Mouse (Mus musculus) thymus, adult 2 months (tissue): ENCODE results near the gene Cds2.
"Not testable (repeated sequence)": the region's sequence is repeated elsewhere in the genome, so short reads cannot be mapped to it uniquely, and the experiment has no call there.

Experiments
- CTCF ChIP-seq: fragments of 200-500 bp; IDR thresholded peaks from 2 replicates; pipeline ENCODE4 v1.5.1; 2012; ENCODE audit warnings: mild to moderate bottlenecking, control low read depth, low read length, moderate library complexity, borderline replicate concordance; ENCODE audit not compliant: control insufficient read depth, poor library complexity, insufficient read depth; ENCODE audit errors: extremely low read depth
- POLR2A ChIP-seq: fragments of 200-500 bp; IDR thresholded peaks from 2 replicates; pipeline ENCODE4 v1.6.1; 2012; ENCODE audit warnings: mild to moderate bottlenecking, low read length, control low read depth, moderate library complexity; ENCODE audit not compliant: control insufficient read depth, poor library complexity, insufficient read depth; ENCODE audit errors: extremely low read depth

DNA sequence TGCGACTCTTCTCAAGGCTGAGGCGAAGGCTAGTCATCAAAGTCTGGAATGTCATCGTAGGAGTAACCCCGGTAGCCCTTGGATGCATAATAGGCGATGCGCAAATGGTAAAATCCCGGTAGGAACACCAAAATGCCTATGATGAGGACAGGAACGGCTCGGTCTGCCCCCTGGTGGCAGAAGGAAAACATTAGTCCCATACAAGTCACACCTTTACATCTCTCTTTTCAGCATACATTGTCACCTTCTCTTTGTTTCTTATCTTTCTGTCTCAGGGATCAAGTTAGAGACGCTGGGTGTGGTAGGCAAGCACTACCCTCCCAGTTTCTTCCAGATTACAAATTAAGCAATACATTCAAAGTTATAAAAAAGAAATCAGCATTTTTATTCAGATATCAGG, 22.5 kb upstream of the Cds2 start:
- not testable (repeated sequence) for TF ChIP-seq CTCF, POLR2A
